Mouse (Mus musculus) adrenal gland, postnatal 25 days (tissue): ENCODE data around the gene Gm28043. TPM values are rescaled to one million over a fixed set of nuclear protein-coding genes. Genes with fewer than 3 reads are reported as not detected.
"Not testable (repeated sequence)": the region's sequence is repeated elsewhere in the genome, so short reads cannot be mapped to it uniquely, and the experiment has no call there.

Experiments
- DNase-seq: peaks from one replicate; pipeline ENCODE4 v3.0.0; 2021; ENCODE audit warnings: mixed read lengths
- long read RNA-seq: library from polyadenylated mRNA; stranded (forward); transcript quantifications from one replicate; pipeline ENCODE4 v2.0.0, GENCODE M21; 2021
- total RNA-seq: library from RNA; stranded (reverse); gene quantifications from 2 replicates; pipeline ENCODE4 v1.2.3, GENCODE M21; 2021

Gene Gm28043
- 4.5 and 5.0 TPM in 2 replicates for total RNA-seq
- long read RNA-seq, partial matches to known transcripts: 0 of 2 reads
- long read RNA-seq, other reads (novel, unspliced or antisense): 2 of 2 reads

- peak; percentile 97 for DNase-seq
Observed at GRCm38 (mm10) chr17:29614115-29615023, at the start of gene Gm28043, which contains the start of gene Rnf8. Gene Gm28043 (plus strand): TSS chr17:29614876. Gene Rnf8 (plus strand): TSS chr17:29614790.

- DNase-seq: no peak
Observed at GRCm38 (mm10) chr17:29565521-29565920, 49.2 kb upstream of the Gm28043 start.

GRCm38 (mm10) chr17:29568435-29568834 lies 46.2 kb upstream of the Gm28043 start:
- DNase-seq: no peak

- DNase-seq: no peak
Observed at GRCm38 (mm10) chr17:29569831-29570230, 44.8 kb upstream of the Gm28043 start.

- DNase-seq: no peak
Observed at GRCm38 (mm10) chr17:29579579-29580126, 35.0 kb upstream of the Gm28043 start.

GRCm38 (mm10) chr17:29583569-29583968 lies 31.1 kb upstream of the Gm28043 start:
- DNase-seq: no peak

- no peak for DNase-seq
Observed at GRCm38 (mm10) chr17:29584306-29584705, 30.4 kb upstream of the Gm28043 start.

GRCm38 (mm10) chr17:29584737-29585136 lies 29.9 kb upstream of the Gm28043 start:
- DNase-seq: no peak

GRCm38 (mm10) chr17:29585446-29585845 lies 29.2 kb upstream of the Gm28043 start:
- no peak for DNase-seq

- no peak for DNase-seq
Observed at GRCm38 (mm10) chr17:29586921-29587320, 27.8 kb upstream of the Gm28043 start.

- no peak for DNase-seq
Observed at GRCm38 (mm10) chr17:29589221-29589898, 25.3 kb upstream of the Gm28043 start.

GRCm38 (mm10) chr17:29595891-29596770 lies 18.5 kb upstream of the Gm28043 start:
- DNase-seq: peak; percentile 34

GRCm38 (mm10) chr17:29596771-29597132 lies 17.9 kb upstream of the Gm28043 start:
- DNase-seq: no peak

- DNase-seq: no peak
Observed at GRCm38 (mm10) chr17:29599051-29599450, 15.6 kb upstream of the Gm28043 start.

GRCm38 (mm10) chr17:29599537-29599936 lies 15.1 kb upstream of the Gm28043 start:
- DNase-seq: no peak

GRCm38 (mm10) chr17:29601391-29601790 lies 13.3 kb upstream of the Gm28043 start:
- DNase-seq: no peak

GRCm38 (mm10) chr17:29603283-29603682 lies 11.4 kb upstream of the Gm28043 start:
- peak; percentile 82 for DNase-seq

- DNase-seq: not testable (repeated sequence)
Observed at GRCm38 (mm10) chr17:29613453-29613852, 1.2 kb upstream of the Gm28043 start.

- no peak for DNase-seq
Observed at GRCm38 (mm10) chr17:29615024-29615551, 412 bp downstream of the Gm28043 start.

- no peak for DNase-seq
Observed at GRCm38 (mm10) chr17:29615616-29616015, 940 bp downstream of the Gm28043 start.

GRCm38 (mm10) chr17:29619231-29619630 lies 4.6 kb downstream of the Gm28043 start:
- DNase-seq: no peak

- no peak for DNase-seq
Observed at GRCm38 (mm10) chr17:29623488-29623887, 8.8 kb downstream of the Gm28043 start.
